Mouse (Mus musculus): ENCODE measurements around the gene Vash2.

GRCm38 (mm10) chr1:190918938-190919337 is 60.2 kb downstream of the Vash2 start:
- TF ChIP-seq CTCF (conservative IDR thresholded peaks at IDR 0.05; ENCODE audit: low read length) (no peak), POU5F1 (IDR thresholded peaks at IDR 0.05; ENCODE audit: borderline replicate concordance, low read length) (no peak), NANOG (IDR thresholded peaks at IDR 0.05; ENCODE audit: borderline replicate concordance, low read length) (no peak)

Measured in E14TG2a.4 (cell line).